Mouse (Mus musculus): ENCODE results near the gene Gpr15.

Gpr15 gene

GRCm38 (mm10) chr16:58701779-58702178 is 17.1 kb downstream of the Gpr15 start:
- no peak for DNase-seq

DNA sequence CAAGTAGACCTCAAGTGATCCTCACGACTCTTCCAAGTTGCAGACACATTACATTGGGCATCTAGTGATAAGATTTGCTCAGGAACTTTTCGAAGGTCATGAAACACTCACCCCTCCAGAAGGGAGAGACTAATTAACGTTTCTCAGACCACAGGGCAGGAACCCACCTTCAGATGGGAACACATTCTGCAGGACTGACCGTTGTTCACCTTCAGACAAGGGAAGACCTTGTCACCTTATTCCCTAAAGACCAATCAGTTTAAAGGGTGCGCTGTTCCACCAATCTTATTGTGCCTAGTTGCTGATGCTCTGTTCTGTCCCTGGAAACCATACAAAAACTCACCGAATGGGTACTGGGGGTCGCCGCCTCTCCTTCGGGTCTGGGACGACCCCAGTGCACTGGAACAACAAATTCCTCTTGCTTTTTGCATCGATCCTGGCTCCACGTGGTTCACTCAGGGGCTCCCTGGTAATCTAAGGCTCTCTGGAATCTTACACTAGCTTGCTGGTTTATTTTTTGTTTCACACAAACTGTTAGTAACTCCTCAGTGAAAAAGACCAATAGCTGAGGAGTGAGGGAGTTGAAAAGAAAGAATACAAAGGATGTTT is 17.9 kb downstream of the Gpr15 start:
- DNase-seq = no peak

DNA sequence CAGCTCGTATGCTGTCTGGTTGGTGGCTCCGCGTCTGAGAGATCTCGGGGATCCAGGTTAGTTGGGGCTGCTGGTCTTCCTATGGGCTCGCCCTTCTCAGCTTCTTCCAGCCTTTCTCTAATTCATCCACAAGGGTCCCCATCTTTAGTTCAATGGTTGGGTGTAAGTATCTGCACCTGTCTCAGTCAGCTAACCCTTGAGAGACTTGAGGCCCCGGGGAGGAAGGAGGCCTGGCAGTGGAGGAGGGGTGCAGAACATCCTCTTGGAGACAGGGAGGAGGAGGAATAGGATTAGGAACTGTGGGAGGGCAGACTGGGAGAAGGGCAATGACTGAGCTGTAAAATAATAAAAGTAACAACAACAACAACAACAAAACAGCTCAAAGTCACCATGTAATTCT is 18.7 kb downstream of the Gpr15 start:
- no peak for DNase-seq

GRCm38 (mm10) chr16:58697261-58697660 is 21.6 kb downstream of the Gpr15 start:
- no peak for DNase-seq

- DNase-seq = no peak
Observed at GRCm38 (mm10) chr16:58696796-58697195, 22.1 kb downstream of the Gpr15 start.

GRCm38 (mm10) chr16:58694091-58694490 is 24.8 kb downstream of the Gpr15 start:
- DNase-seq = no peak

DNA sequence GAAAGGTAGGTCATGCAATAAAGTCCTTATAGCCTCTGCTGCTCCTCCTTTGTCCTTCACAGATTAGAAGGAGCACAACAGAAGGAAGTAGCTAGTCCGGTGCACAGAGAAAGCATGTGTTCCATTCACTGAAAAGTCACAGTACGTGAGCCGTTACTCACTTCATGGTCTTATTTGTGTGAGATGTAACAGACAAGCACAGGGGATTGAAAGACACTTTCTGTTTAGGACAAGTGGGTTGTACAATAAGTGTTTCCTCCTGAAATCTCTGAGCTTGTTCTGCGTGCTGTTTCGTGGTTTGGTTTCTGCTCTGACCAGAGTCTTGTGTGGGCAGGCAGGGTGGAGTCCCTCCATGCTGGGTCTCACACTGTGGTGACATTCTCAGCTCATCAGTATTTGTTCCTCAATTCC is 28.5 kb downstream of the Gpr15 start:
- peak; percentile 46 for DNase-seq

GRCm38 (mm10) chr16:58689555-58690169 is 29.2 kb downstream of the Gpr15 start:
- no peak for DNase-seq

- no peak for DNase-seq
Observed at GRCm38 (mm10) chr16:58688534-58688933, 30.3 kb downstream of the Gpr15 start.

GRCm38 (mm10) chr16:58685548-58686537 is 33.0 kb downstream of the Gpr15 start:
- DNase-seq = no peak

DNA sequence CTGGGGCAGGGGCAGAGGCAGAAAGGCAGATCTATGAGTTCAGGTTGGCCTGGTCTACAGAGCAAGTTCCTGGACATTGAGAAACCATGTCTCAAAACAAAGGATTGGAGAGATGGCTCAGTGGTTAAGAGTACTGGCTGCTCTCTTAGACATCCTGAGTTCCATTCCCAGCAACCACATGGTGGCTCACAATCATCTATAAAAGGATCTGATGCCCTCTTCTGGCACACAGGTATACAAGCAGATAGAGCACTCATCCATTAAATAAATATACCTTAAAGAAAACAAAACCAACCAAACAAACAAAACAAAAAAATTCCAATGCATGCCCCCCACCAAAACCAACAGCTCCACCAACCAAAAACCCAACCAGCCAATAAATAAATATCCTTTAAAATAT is 34.3 kb downstream of the Gpr15 start:
- no peak for DNase-seq

DNA sequence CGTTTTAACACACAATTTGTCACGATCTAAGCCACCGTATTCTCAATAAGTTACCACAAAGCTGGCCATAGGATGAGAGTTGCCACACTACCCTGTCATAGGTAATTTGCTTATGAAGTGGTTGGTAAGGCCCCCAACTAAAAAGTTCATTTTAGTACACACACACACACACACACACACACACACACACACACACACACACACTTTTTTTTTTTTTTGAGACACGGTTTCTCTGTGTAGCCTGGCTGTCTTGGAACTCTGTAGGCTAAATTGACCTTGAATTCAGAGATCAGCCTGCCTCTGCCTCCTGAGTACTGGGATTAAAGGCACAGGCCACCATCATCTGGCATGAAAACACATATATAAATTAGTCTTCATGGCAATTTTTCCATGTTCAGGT is 35.0 kb downstream of the Gpr15 start:
- no peak for DNase-seq

- no peak for DNase-seq
Observed at GRCm38 (mm10) chr16:58682870-58683269, 36.0 kb downstream of the Gpr15 start.

DNA sequence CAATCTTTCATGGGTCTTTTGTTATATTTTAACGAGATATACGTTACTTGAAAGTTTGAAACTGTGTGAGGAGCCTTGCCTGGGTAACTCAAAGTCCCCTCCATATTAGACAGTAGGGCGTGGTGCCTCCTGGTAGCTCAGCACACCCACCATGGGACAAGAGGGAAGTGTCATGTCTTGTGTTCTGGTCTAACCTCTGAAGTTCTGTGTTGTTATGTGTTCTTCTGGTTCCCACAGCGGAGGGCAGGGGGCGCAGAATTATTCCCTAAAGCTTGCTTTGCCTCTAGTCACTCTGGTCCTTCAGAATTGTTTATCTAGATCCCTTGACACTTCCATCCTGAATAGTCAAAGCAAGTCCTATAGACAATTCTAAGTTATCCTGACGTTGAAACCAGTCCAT is 36.8 kb downstream of the Gpr15 start:
- no peak for DNase-seq

DNA sequence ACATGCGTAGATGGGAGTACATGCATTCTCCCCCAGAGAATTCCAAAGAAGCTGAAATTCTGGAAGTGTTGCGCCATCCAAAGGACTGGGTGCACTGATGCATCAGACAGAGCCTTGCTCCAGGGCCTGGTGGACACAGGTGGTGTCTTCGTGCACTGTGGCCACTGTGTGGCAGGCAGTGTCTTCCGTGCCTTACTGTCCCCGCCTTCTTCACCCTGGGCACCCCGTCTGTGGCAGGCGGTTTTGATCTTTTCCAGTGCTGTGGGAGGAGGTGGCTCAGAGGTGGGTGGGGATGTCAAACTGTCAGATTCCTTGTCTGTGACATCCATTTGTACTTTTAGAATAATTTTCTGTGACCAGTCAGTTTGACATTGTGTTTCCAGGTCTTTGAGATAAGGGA is 40.2 kb downstream of the Gpr15 start:
- no peak for DNase-seq

- DNase-seq = no peak
Observed at GRCm38 (mm10) chr16:58677491-58677890, 41.4 kb downstream of the Gpr15 start.

GRCm38 (mm10) chr16:58676633-58677032 is 42.2 kb downstream of the Gpr15 start:
- DNase-seq = no peak

DNA sequence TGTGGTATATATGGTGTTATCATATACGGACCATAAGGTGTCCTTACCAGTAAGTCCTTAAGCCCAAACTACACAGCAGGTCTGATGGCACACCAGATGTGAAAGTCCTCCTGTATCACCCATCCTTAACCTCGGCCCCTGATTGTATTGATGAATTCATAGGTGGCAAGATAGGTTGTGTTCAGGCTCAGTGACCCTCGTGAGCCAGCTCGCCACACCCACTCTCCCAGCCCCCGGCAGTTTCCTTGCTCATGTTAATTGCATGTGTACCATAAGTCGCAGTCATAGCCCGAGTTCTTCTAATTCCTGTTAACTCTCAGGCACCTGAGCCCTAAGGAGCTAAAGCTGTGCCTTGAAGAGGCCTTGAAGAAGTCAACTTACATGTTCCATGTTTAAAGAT is 42.7 kb downstream of the Gpr15 start:
- no peak for DNase-seq

DNA sequence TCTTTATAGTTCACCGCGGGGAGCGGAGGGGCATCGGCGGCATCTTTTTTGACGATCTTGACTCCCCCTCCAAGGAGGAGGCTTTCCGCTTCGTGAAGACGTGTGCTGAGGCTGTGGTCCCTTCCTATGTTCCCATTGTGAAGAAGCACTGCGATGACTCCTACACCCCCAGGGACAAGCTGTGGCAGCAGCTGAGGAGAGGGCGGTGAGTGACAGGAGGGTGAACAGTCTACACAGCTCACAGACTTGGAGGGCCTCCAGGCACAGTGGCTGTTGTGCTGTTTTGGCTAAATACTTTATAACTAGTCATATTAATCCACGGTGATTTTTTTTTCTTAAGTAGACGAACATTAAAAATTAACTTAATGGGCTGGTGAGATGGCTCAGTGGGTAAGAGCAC is 43.6 kb downstream of the Gpr15 start:
- DNase-seq = no peak

- no peak for DNase-seq
Observed at GRCm38 (mm10) chr16:58673811-58674410, 45.0 kb downstream of the Gpr15 start.

DNA sequence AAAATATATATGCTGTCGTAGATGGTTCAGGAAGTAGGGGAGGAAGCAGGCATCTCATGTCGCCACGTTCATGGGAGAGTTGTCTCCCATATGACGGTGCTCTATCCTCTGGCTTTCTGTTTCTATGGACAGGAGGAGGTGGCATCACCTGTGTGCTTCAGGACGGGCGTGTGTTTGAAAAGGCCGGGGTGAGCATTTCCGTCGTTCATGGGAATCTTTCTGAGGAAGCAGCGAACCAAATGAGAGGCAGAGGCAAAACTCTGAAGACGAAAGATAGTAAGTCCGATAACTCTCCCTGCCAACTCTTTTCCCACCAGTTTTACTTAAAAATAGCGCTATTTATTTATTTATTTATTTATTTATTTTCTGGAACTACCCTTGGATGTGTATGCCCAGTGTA is 46.5 kb downstream of the Gpr15 start:
- no peak for DNase-seq

- no peak for DNase-seq
Observed at GRCm38 (mm10) chr16:58671212-58671985, 47.5 kb downstream of the Gpr15 start.

GRCm38 (mm10) chr16:58670643-58671042 is 48.2 kb downstream of the Gpr15 start:
- DNase-seq = peak; percentile 39

Measured in lung, postnatal 36 days (tissue).